Mouse (Mus musculus): ENCODE results near the gene Gpr88. TPM values are rescaled to one million over a fixed set of nuclear protein-coding genes. Genes with fewer than 3 reads are reported as not detected.
"Not testable (repeated sequence)": the region's sequence is repeated elsewhere in the genome, so short reads cannot be mapped to it uniquely, and the experiment has no call there.

The Gpr88 gene
- polyA plus RNA-seq, 1 experiment from 2014 or later, result not detected

DNA sequence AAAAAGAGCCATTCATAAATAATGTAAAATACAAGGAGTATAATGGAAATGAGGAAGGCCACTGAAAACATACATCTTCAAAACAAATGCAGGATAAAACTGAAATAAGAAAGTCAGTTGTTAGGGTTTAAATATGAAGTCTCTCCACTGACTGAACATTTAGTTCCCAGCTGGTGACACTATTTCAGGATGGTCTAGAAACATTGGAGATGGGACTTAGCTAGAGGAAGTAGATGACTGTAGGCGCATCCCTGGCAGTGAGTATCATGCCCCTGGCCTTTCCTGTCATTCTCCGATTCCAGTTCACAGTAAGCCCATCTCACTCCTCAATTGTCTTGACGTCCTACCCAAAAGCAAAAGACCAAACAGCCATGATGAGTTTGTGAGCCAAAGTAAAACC, 19.8 kb downstream of the Gpr88 start:
- H3K36me3 ChIP-seq, result no peaks in the 10 kb centered on the region
- 85% methylated on average over 3 of the region's 3 CpGs for WGBS
- DNase-seq (ENCODE audit: low spot score), result no peak
- no peak overlapping the region for H3K27ac ChIP-seq (replicated peaks)
- H3K4me1 ChIP-seq, result peaks cover 7% of the 10 kb centered on the region
- H3K27me3 ChIP-seq (ENCODE audit: low read depth, poor library complexity, severe bottlenecking), result no peaks in the 10 kb centered on the region
- no peaks in the 10 kb centered on the region for H3K9me3 ChIP-seq (replicated peaks)
- no peak overlapping the region for H3K4me3 ChIP-seq

DNA sequence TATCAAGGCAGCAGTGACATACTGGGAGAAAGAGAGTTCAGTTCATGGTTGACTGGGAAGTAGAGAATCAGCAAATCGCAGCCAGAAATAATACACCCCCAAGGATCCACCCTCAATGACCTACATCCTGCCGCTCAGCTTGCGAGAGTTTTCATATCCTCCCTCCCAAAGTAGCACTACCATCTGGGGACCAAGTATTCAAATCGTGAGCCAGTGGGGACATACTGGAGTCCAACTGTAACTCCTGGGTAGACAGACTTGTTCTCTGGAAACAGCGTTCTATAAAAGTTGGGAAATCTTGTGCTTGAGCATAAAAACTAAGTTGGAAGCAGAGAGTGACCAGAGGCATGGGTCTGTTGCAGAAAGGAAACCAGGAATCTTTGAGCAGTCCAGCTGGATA, 20.5 kb downstream of the Gpr88 start:
- 91% methylated on average over 5 of the region's 5 CpGs for WGBS
- no peak for DNase-seq (ENCODE audit: low spot score)
- no peak overlapping the region for H3K4me3 ChIP-seq
- H3K9me3 ChIP-seq (replicated peaks), result no peaks in the 10 kb centered on the region
- H3K27me3 ChIP-seq (ENCODE audit: low read depth, poor library complexity, severe bottlenecking), result no peaks in the 10 kb centered on the region
- H3K36me3 ChIP-seq, result no peaks in the 10 kb centered on the region
- peaks cover 10% of the 10 kb centered on the region for H3K4me1 ChIP-seq
- no peak overlapping the region for H3K27ac ChIP-seq (replicated peaks)

GRCm38 (mm10) chr3:116229336-116229735, 24.0 kb downstream of the Gpr88 start:
- Histone ChIP-seq H3K4me3 (no peak overlapping the region), H3K27ac (replicated peaks) (no peak overlapping the region), H3K4me1 (peaks cover 10% of the 10 kb centered on the region), H3K27me3 (ENCODE audit: low read depth, poor library complexity, severe bottlenecking) (no peaks in the 10 kb centered on the region), H3K36me3 (no peaks in the 10 kb centered on the region), H3K9me3 (replicated peaks) (no peaks in the 10 kb centered on the region)
- WGBS, result 85% methylated on average over 4 of the region's 4 CpGs
- peak; percentile 8 for DNase-seq (ENCODE audit: low spot score)

DNA sequence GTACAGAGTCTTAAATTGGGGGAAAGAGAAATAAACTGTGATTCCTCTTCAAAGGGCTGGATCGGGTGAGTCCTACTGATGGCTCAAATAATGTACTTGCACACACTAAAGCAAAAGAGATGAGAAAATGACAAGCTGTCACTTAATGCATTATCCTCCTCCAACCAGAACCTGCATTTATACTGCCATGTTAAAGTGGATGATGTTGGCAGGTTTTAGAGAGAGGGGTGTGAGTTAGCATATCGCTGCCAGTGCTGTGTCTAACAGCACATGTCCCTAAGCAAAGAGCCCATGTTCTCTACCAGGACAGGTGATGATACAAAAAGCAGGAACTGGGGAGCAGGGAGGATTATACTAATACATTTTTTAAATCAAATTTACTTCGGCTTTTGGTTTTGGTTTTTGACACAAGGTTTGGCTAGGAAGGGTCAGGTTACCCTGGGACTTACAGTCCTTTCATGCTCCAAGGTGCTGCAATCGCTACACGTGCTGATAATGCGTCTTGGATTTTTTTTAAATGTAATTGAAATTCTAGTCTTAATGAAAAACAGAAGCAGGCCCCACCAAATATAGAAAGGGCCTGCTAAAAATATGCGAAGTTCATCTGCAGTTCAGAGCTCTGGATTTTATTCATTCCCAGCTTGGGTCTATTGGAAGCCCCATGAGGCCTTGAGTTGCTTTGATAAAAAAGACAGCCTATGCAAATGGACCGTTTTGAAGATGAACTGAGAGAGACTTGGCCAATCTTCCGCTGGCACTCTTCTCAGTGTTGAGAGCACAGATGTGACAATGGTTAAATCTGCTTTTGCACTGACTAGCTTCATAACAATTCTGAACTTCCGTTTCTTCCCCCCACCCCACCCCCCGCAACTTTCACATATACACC, 24.7 kb downstream of the Gpr88 start:
- no peak overlapping the region for H3K4me3 ChIP-seq
- WGBS, result 62% methylated on average over 11 of the region's 11 CpGs
- no peaks in the 10 kb centered on the region for H3K36me3 ChIP-seq
- DNase-seq (ENCODE audit: low spot score), result no peak
- H3K27ac ChIP-seq (replicated peaks), result no peak overlapping the region
- H3K9me3 ChIP-seq (replicated peaks), result no peaks in the 10 kb centered on the region
- H3K27me3 ChIP-seq (ENCODE audit: low read depth, poor library complexity, severe bottlenecking), result no peaks in the 10 kb centered on the region
- peaks cover 10% of the 10 kb centered on the region for H3K4me1 ChIP-seq

DNA sequence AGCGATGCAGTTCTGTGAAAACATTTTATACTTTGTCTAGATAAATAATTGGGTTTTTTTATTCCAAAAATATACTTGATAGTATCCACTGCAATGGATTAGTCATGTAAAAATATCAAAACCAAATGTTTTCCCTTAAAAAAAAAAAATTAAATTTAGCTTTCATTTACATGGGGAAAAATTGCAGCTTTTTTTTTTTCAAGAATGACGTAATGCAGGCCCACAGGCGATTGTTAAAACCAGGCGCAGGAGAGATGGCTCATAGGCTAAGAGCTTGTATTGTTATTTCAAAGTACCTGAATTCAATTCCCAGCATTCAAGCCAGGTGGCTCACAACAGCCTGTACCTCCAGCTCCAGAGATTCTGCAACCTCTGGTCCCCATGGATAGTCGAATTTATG, 25.9 kb downstream of the Gpr88 start:
- H3K4me3 ChIP-seq, result no peak overlapping the region
- H3K36me3 ChIP-seq, result no peaks in the 10 kb centered on the region
- H3K9me3 ChIP-seq (replicated peaks), result no peaks in the 10 kb centered on the region
- no peak overlapping the region for H3K27ac ChIP-seq (replicated peaks)
- peaks cover 18% of the 10 kb centered on the region for H3K4me1 ChIP-seq
- DNase-seq (ENCODE audit: low spot score), result no peak
- H3K27me3 ChIP-seq (ENCODE audit: low read depth, poor library complexity, severe bottlenecking), result no peaks in the 10 kb centered on the region
- WGBS, result 83% methylated on average over 5 of the region's 5 CpGs

DNA sequence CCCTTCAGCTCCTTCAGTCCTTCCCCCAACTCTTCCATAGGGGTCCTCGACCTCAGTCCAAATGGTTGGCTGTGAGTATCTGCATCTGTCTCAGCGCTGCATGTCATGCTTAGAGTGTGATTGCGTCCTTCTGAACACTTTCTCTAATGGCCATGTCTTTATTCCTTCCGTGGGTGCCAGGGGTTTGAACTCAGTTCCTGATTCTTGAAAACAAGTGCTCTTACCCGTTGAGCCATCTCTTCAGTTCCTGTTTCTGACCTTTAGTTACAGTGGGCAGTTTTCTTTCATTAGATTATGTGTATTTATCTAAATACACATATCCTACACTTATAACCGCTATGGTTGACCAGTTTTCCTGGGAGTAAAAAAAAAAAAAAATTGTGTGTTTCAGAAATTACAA, 26.4 kb downstream of the Gpr88 start:
- Histone ChIP-seq H3K27ac (replicated peaks) (no peak overlapping the region), H3K4me3 (no peak overlapping the region), H3K9me3 (replicated peaks) (no peaks in the 10 kb centered on the region), H3K27me3 (ENCODE audit: low read depth, poor library complexity, severe bottlenecking) (no peaks in the 10 kb centered on the region), H3K36me3 (no peaks in the 10 kb centered on the region), H3K4me1 (peaks cover 22% of the 10 kb centered on the region)
- no peak for DNase-seq (ENCODE audit: low spot score)
- 89% methylated on average over 6 of the region's 6 CpGs for WGBS

DNA sequence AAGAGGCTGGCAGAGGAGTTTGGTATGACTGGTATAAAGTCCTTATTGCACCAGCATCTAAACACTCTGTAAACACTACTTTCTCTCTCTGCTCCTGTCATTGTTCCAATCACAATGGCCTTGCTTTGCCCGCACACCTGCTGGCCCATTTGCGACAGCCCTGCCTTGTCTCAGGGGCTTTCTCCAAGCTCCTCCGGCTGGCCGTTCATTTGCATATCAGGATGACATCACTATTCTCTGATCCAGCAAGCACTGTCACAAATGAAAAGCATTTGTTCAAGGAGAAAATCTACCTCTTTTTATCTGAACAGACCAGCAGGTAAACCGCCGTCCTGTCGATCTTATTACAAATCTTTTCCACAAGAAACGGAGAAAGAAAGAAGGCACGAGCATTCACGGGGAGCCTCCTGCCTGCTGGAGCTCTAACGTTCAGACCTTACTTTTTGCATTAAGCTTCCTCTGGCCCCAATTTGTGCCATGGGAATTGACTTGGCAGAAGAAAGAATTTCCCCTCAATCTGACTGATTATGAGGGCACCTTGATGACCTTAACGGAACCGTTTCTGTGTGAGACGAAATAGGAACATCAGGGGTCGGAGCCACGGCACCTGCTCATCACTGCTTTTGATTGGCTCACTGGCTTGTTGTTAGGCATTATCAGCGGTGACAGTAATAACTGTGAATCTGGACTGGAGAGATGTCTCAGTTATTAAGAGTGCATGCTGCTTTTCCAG, 30.6 kb downstream of the Gpr88 start:
- WGBS, result 30% methylated on average over 17 of the region's 17 CpGs
- peaks cover 15% of the 10 kb centered on the region for H3K4me1 ChIP-seq
- H3K4me3 ChIP-seq, result peak overlapping the region; percentile 46
- H3K36me3 ChIP-seq, result no peaks in the 10 kb centered on the region
- H3K9me3 ChIP-seq (replicated peaks), result no peaks in the 10 kb centered on the region
- no peak overlapping the region for H3K27ac ChIP-seq (replicated peaks)
- no peaks in the 10 kb centered on the region for H3K27me3 ChIP-seq (ENCODE audit: low read depth, poor library complexity, severe bottlenecking)
- peak; percentile 35 for DNase-seq (ENCODE audit: low spot score)

DNA sequence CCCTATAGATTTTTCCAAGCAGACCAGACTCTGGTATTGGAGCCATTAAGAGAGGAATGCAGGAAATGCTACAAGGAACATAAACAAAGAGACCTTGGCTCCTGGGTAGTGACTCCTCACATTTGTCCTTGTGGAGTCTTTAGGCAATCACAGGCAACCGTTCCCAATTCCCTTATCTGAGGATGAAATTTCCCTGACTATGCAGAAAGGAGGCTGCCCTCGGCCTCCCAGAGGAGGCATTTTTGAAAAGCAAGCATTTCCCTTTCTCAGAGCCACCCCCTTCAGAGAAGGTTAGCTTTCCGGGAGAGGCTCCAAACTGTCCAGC, 31.7 kb downstream of the Gpr88 start:
- Histone ChIP-seq H3K36me3 (no peaks in the 10 kb centered on the region), H3K4me1 (peaks cover 15% of the 10 kb centered on the region), H3K27ac (replicated peaks) (no peak overlapping the region), H3K27me3 (ENCODE audit: low read depth, poor library complexity, severe bottlenecking) (no peaks in the 10 kb centered on the region), H3K9me3 (replicated peaks) (no peaks in the 10 kb centered on the region), H3K4me3 (no peak overlapping the region)
- DNase-seq (ENCODE audit: low spot score), result no peak
- WGBS, result 43% methylated on average over 3 of the region's 3 CpGs

GRCm38 (mm10) chr3:116220980-116221685, 32.2 kb downstream of the Gpr88 start:
- Histone ChIP-seq H3K9me3 (replicated peaks) (no peaks in the 10 kb centered on the region), H3K27ac (replicated peaks) (no peak overlapping the region), H3K4me3 (no peak overlapping the region), H3K4me1 (peaks cover 15% of the 10 kb centered on the region), H3K36me3 (no peaks in the 10 kb centered on the region), H3K27me3 (ENCODE audit: low read depth, poor library complexity, severe bottlenecking) (no peaks in the 10 kb centered on the region)
- WGBS, result 84% methylated on average over 6 of the region's 6 CpGs
- DNase-seq (ENCODE audit: low spot score), result no peak

DNA sequence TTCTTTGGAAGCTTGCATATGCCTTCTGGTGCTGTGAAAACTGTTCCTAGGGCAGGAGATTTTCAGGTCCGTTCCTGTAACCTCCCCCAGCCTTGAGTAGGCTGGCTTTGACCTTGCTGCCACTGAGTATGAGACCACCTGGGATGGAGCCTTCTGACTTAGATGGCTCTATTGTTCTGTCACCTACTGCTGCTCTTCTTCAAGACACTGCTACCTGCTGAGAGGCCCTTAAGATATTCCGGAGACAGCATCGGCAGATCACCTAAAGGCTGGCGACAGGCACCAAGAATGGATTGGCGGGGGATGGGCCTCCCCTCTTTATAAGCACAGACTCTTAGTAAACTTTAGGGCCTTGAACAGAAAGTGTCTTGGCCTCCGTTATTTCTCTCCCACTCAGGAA, 35.9 kb downstream of the Gpr88 start:
- H3K27ac ChIP-seq (replicated peaks); H3K4me1 ChIP-seq; DNase-seq (ENCODE audit: low spot score); H3K9me3 ChIP-seq (replicated peaks); H3K27me3 ChIP-seq (ENCODE audit: low read depth, poor library complexity, severe bottlenecking); H3K4me3 ChIP-seq; H3K36me3 ChIP-seq: not testable (repeated sequence)
- WGBS, result 65% methylated on average over 6 of the region's 6 CpGs

- no peaks in the 10 kb centered on the region for H3K36me3 ChIP-seq
- DNase-seq (ENCODE audit: low spot score), result no peak
- no peaks in the 10 kb centered on the region for H3K27me3 ChIP-seq (ENCODE audit: low read depth, poor library complexity, severe bottlenecking)
- no peaks in the 10 kb centered on the region for H3K4me1 ChIP-seq
- H3K4me3 ChIP-seq, result no peak overlapping the region
- H3K27ac ChIP-seq (replicated peaks), result no peak overlapping the region
- WGBS, result 83% methylated on average over 1 of the region's 1 CpGs
- no peaks in the 10 kb centered on the region for H3K9me3 ChIP-seq (replicated peaks)
Measured at GRCm38 (mm10) chr3:116216261-116216660, 37.0 kb downstream of the Gpr88 start.

DNA sequence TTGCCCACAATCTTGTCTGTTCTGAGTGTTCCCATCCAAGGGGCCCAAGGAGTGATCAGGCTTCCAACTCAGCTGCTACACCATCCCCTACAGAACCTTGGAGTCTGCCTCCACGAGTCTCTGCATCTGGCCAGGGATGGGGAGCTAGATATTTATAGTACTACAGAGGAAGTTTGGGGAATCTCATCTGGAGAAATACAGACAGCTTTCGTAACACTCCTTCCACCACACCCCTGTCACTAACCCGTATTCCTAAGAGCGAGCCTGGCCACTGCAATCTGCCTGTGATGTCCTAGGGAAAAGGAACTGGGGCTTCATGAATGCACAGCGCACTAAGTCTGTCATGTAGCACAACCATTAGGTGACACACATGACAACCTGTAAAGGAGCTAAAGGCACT, 41.7 kb downstream of the Gpr88 start:
- no peak overlapping the region for H3K4me3 ChIP-seq
- no peak for DNase-seq (ENCODE audit: low spot score)
- no peaks in the 10 kb centered on the region for H3K36me3 ChIP-seq
- H3K9me3 ChIP-seq (replicated peaks), result no peaks in the 10 kb centered on the region
- no peaks in the 10 kb centered on the region for H3K27me3 ChIP-seq (ENCODE audit: low read depth, poor library complexity, severe bottlenecking)
- no peak overlapping the region for H3K27ac ChIP-seq (replicated peaks)
- 90% methylated on average over 5 of the region's 5 CpGs for WGBS
- H3K4me1 ChIP-seq, result no peaks in the 10 kb centered on the region

DNA sequence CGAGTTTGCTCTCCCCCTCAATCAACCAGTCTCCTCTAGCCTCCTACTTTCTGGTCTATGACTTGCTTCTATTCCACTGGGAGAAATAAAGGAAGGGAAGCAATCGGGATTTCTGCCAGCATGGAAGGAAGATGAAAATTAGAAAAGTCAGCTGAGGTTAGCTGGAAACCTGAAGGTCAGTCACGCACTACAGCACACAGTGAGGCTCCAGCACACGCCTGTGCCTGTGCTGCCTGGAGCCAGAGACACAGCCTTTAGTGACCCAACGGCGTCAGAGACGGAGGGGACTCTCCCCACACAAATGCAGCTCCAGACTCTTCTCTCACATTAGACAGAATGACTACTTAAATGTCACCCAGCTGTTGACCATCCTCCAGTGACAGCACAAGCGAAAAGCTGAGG, 42.6 kb downstream of the Gpr88 start:
- H3K36me3 ChIP-seq, result no peaks in the 10 kb centered on the region
- H3K4me3 ChIP-seq, result no peak overlapping the region
- no peaks in the 10 kb centered on the region for H3K27me3 ChIP-seq (ENCODE audit: low read depth, poor library complexity, severe bottlenecking)
- no peaks in the 10 kb centered on the region for H3K9me3 ChIP-seq (replicated peaks)
- no peak overlapping the region for H3K27ac ChIP-seq (replicated peaks)
- 87% methylated on average over 8 of the region's 8 CpGs for WGBS
- H3K4me1 ChIP-seq, result no peaks in the 10 kb centered on the region
- DNase-seq (ENCODE audit: low spot score), result no peak
